Mouse (Mus musculus) MN1 (cell line): ENCODE data around the gene 3110001I22Rik.
"Not testable (repeated sequence)": the region's sequence is repeated elsewhere in the genome, so short reads cannot be mapped to it uniquely, and the experiment has no call there.

Source experiments
- DNase-seq: peaks from one replicate; pipeline ENCODE4 v3.0.0-alpha.2; 2016; ENCODE audit warnings: low spot score

Gene 3110001I22Rik

DNA sequence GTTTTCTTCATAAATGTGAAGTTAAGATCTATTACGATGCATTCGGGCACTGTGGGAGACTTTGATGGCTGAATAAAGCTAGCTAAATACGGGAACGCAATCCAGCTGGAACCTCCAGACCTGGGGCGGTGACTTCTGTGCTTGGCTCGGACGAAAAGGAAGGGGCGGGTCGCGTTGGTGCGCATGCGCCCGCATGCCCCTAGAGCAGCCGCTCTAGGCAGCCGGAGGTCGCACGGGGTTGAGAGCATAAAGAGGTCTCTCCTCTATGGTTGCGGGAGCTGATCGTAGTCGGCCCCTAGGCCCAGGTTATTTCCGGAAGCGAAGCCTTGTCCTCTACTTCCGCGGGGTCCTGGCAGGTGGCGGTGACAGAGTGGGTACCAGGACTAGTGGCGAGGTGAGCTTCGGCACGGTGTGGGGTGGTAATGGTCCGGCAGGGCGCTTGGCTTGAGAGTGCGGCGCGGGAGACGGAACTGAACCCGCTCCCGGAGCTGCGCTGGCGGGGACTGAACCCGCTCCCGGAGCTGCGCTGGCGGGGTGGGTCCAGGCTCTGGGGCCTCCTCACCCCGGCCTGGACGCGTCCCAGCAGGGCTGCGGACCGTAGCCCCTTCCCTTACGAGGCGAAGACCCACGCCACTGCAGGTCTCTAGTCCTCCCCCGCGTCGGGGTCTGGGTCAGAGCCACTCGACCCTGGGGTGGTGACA lies at the start of gene 3110001I22Rik, which contains the start of gene Bfar:
Gene 3110001I22Rik (plus strand): TSS at position 245 of the 701 bp plus-strand sequence.
Gene Bfar (plus strand): TSS at position 174 of the 701 bp plus-strand sequence.
- DNase-seq = peak; percentile 95

- DNase-seq = peak; percentile 19
These were observed 43.4 kb upstream of the 3110001I22Rik start for GRCm38 (mm10) chr16:13628345-13628744.

DNA sequence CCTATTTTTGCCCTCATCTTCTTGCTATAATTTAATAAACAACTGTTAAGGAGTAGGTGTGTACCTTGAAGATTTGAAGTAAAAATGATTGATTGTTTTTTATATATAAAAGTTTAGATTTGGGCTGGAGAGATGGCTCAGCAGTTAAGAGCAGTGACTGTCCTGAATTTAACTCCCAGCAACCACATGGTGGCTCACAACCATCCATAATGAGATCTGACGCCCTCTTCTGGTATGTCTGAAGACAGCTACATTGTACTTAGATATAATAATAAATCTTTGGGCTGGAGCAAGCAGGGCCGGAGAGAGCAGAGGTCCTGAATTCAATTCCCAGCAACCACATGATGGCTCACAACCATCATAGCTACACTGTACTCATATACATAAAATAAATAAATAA lies 33.5 kb upstream of the 3110001I22Rik start:
- DNase-seq = not testable (repeated sequence)

GRCm38 (mm10) chr16:13639508-13639907 lies 32.2 kb upstream of the 3110001I22Rik start:
- no peak for DNase-seq

GRCm38 (mm10) chr16:13640064-13640463 lies 31.7 kb upstream of the 3110001I22Rik start:
- no peak for DNase-seq

DNA sequence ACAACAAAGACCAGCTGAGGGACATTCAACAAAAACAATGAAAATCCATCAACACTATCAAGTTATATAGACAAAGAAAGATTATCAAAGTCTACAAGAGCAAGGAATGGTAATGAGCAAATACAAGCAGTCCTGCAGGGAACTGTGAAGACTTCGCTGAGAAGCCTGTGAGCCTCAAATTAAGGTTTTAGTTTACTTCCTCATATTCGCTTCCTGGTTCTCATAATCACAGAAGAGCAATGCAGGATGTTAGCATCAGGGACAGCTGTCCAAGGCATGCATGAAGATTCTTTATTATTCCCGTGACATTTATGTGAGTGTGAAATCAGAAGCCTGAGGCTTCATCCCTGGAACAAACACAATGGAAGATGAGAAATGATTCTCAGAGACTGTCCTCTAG lies 27.3 kb upstream of the 3110001I22Rik start:
- DNase-seq = no peak

- no peak for DNase-seq
These were observed 25.8 kb upstream of the 3110001I22Rik start for GRCm38 (mm10) chr16:13645930-13646329.

DNA sequence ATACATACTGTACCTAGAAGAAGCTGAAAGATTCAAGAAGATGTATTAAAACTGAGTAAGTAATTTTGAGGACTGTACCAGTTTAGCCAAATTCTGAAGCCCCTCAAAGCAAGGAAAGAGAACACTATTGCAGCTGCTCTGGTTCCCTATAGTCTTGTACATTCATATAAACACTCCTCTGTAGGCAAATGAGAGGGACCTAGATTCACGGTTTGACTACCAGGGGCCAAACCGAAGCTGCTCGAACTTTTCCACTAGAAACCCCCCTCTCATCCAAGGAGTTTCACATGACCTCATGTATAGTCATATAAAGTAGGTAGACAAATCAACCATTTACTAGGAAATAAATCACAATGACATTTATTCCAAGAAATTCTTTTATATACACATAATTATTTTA lies 12.8 kb upstream of the 3110001I22Rik start:
- DNase-seq = no peak

- DNase-seq = no peak
These were observed 11.0 kb upstream of the 3110001I22Rik start for GRCm38 (mm10) chr16:13660736-13661135.

- peak; percentile 93 for DNase-seq
These were observed 3.8 kb upstream of the 3110001I22Rik start, which contains the start of gene Parn for GRCm38 (mm10) chr16:13667878-13668343. TSS of gene Parn (minus strand) at chr16:13668170.

GRCm38 (mm10) chr16:13668402-13669108 lies 3.2 kb upstream of the 3110001I22Rik start:
- DNase-seq = peak; percentile 42

DNA sequence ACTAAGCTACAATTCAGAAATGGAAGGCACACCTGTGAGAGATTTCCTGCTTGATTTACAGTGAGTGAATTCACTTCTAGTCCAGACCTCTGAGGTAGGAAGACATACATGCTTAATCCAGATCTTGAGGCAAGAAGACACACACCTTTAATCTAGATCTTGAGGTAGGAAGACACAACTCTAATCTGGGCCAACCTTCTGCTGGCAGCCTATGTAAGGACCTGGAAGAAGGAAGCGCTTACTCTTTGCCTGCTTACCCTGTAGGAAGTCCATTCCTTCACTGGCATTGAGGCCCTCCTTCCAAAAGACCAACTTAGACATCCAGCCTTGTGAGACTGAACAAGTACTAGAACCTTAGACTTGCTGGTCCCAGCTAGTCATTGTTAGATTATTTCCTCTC lies 2.4 kb upstream of the 3110001I22Rik start:
- no peak for DNase-seq

DNA sequence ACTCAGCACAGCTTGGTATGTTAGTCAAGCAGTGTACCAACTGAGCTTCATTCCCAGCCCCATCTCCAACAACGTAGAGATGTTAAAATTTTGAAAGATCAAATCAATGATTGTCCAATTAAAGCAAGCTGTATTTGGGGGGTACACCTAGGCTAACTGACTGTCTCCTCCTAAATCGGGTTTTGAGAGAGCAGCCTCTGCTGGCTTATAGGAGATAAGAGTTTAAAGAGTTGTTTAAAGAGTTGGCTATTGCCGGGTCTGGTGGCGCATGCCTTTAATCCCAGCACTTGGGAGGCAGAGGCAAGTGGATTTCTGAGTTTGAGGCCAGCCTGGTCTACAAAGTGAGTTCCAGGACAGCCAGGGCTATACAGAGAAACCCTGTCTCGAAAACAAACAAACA lies 833 bp upstream of the 3110001I22Rik start:
- DNase-seq = not testable (repeated sequence)

GRCm38 (mm10) chr16:13672386-13672898 lies 713 bp downstream of the 3110001I22Rik start:
- DNase-seq = peak; percentile 60

GRCm38 (mm10) chr16:13673114-13673513 lies 1.4 kb downstream of the 3110001I22Rik start:
- no peak for DNase-seq

DNA sequence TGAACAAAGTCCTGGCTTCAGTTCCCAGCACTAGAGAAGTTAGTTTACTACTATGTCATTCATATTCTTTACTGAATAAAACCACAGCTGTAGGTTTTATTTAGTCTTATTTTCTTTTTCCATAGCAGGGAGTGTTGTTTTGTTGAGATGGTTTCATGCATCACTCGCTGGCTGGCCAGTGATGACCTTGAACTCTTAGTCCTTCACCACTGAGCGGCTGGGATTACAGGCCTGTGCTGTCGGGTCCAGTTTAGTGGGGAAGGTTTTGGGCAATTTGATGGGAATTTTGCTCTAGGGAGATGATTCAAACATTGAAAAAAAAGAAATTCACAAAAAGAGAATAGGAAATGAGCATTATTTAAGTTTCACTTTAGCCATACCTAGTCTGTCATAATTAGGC lies 2.8 kb downstream of the 3110001I22Rik start:
- DNase-seq = no peak

DNA sequence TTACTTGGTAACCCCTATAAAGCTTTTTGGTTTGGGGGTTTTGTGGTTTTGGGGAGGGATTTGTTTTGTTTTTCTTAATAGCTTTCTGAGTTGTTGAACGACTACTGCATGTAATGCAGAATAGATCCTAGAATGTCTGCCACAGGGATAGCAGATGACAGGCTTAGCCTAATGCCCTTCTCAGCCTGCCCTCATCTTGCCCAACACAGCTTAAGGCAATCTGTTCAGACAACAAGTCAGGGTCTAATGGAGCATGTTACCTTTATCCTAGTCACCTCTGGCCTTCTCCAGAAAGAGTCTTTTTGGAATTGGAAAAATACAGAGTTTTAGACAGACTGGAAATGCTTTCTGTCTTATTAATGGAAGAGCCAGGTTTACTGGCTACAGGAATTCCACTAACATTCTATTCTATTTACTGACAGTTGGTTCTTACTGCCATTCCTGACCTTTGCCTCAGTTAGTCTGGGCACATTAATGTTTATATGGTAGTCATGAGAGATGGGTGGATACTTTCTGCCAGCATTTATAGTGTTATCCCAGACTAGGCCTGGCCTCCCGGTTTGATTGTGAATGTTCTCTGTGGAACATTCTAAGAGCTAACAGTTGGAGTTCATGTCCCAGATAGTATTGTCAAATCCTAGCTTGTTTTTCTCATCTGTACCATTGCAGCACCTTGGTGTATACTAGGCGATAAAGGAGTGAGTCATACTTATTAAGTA lies 7.0 kb downstream of the 3110001I22Rik start:
- no peak for DNase-seq

DNA sequence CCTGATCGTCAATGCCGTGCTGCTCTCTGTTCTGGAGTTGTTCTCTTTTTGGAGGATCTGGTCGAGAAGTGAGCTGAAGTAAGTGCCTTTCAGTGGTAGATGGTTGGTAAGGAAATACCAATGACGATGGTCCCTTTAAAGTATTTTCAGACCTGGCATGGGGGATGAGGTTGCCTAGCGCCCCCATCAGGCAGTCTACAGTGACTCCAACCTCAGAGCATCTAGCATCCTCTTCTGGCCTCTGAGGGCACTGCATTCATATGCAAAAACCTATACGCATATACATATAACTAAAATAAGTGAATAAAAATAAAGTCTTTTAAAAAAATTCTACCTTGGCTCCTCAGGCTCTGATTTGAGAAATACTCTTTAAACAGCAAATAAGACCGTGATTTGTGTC lies 27.3 kb downstream of the 3110001I22Rik start:
- DNase-seq = no peak

DNA sequence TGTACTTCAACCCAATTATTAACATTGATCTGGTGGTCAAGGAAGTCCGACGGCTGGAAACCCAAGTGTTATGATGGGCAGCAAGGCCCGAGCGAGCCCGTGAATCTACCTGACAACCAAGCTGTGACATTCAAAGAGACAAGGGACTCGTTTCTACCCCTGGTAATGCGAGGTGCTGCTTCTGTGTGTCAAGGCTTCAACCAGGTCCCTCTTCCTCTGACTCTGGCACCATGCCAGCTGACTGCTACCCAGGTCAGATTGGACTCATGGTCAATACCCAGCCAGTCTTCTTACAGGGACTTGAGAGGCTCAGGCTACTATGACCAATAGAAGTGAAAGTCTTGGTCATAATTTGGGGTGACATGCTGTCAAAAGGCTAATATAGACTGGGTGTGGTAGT lies 30.5 kb downstream of the 3110001I22Rik start:
- DNase-seq = no peak

DNA sequence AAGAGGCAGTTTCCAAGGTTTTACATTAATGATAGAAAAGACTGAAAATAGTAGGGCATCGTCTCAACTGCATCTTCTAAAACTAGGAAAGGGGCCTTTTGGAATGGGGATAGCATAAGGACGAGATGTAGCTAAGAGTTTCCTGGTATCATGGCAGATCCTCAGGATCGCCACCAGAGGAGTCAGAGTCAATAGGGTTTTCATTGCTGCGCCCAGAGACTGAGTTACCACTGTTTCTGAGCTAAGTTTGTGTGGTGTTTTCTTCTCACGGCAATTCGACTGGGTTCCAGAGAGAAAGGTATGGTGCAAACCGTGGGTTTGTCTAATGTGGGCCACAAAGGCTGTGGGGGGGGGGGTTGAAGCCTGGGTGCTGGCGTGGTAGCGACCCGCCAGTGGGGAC lies 32.9 kb downstream of the 3110001I22Rik start:
- DNase-seq = no peak

- DNase-seq = no peak
These were observed 43.2 kb downstream of the 3110001I22Rik start for GRCm38 (mm10) chr16:13714910-13715309.

GRCm38 (mm10) chr16:13716821-13717553 lies 45.3 kb downstream of the 3110001I22Rik start:
- DNase-seq = no peak
